Mouse (Mus musculus): ENCODE data around the gene Abi3. TPM values are rescaled to one million over a fixed set of nuclear protein-coding genes. Genes with fewer than 3 reads are reported as not detected.

Abi3 gene
- polyA plus RNA-seq, 1 experiment from 2014 or later, result 2.4 TPM

DNA sequence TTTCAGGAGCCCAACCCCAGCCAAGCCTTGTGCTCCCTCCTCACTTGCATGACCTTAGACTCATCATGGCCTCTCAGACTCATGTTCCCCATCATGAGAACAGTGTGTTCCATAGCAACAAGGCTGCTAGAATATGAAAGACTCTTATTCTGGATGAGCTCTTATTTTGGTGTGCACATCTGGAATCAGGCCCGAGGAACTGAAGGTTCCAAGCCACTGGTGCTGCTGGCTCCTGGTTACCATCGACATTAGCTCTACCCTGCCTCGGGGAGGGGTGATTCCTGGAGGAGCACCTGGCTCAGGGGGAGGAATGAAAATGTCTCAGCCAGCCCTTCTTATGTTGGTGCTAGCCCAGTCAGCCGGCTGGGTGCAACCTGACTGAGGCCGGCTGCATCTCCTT lies 27.4 kb downstream of the Abi3 start:
- WGBS, result 82% methylated on average over 5 of the region's 5 CpGs
- H3K9me3 ChIP-seq, result no peaks in the 10 kb centered on the region
- H3K9ac ChIP-seq, result no peak overlapping the region
- H3K4me3 ChIP-seq (replicated peaks), result no peak overlapping the region
- no peaks in the 10 kb centered on the region for H3K36me3 ChIP-seq (replicated peaks)
- peaks cover 3% of the 10 kb centered on the region for H3K4me1 ChIP-seq
- no peak for ATAC-seq (ENCODE audit: low FRiP score)
- H3K27me3 ChIP-seq, result 0 out of 2 replicates have a peak, but pooled peaks cover 8% of the 10 kb centered on the region
- no peak overlapping the region for H3K27ac ChIP-seq
- H3K4me2 ChIP-seq, result no peak overlapping the region

DNA sequence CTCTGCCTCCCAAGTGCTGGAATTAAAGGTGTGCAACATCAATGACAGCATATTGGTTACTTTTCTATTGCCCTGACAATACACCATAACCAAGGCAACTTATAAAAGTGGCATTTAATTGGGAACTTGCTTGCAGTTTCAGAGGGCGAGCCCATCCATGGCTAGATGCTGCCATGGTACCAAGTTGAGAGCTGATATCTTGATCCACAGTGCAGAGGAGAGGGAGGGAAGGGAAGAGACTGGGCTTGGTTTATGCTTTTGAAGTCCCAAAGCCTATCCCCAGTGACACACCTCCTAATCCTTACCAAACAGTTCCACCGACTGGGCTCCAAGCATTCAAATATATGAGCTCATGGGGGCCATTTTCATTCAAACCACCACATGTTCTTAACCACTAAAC lies 28.2 kb downstream of the Abi3 start:
- Histone ChIP-seq H3K9ac (no peak overlapping the region), H3K36me3 (replicated peaks) (no peaks in the 10 kb centered on the region), H3K4me3 (replicated peaks) (no peak overlapping the region), H3K4me1 (peaks cover 9% of the 10 kb centered on the region), H3K4me2 (no peak overlapping the region), H3K9me3 (no peaks in the 10 kb centered on the region), H3K27me3 (0 out of 2 replicates have a peak, but pooled peaks cover 8% of the 10 kb centered on the region), H3K27ac (no peak overlapping the region)
- WGBS, result 92% methylated on average over 2 of the region's 2 CpGs
- no peak for ATAC-seq (ENCODE audit: low FRiP score)

DNA sequence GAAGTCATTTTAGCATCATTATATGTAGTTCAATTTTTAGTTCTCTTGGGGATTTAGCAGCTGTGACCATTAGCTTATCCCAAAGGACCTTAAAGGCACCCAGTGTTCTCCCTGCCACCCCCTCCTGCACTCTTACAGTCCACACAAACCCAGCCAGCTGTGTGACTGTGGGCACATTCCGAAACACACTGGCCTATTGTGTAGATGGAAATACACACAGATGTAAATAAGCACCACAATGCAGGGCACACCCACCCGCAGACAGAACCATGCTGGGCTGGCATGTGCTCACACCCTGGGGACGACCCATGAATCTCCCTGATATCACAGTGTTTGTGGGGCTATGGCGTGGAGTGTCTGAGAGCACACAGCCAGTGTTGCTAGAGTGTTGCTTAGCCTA lies 30.1 kb downstream of the Abi3 start:
- Histone ChIP-seq H3K9ac (no peak overlapping the region), H3K36me3 (replicated peaks) (no peaks in the 10 kb centered on the region), H3K27ac (no peak overlapping the region), H3K4me3 (replicated peaks) (no peak overlapping the region), H3K27me3 (0 out of 2 replicates have a peak, but pooled peaks cover 5% of the 10 kb centered on the region), H3K9me3 (peaks cover 7% of the 10 kb centered on the region; the same call in 1 of the 2 replicates), H3K4me1 (peaks cover 9% of the 10 kb centered on the region), H3K4me2 (no peak overlapping the region)
- WGBS, result 74% methylated on average over 4 of the region's 4 CpGs
- no peak for ATAC-seq (ENCODE audit: low FRiP score)

DNA sequence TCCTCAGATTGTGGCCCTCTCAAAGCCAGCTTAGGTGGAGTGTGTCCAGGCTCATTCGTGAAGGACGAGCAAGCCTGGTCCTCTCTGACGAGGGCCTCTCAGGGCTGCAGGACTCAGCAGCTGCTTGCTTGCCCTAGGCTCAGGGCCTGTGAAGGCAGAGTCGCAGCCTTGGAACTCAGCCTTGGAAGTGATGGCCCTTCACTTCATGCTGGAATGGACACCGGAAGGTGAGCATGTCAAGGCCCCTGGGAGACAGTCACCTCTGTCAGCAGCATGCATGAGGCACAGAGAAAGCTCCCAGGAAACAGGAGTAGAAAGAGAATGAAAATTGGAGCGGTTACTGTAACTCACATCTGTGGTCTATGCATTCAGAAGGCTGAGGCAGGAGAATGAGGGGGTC lies 30.5 kb downstream of the Abi3 start:
- no peak for ATAC-seq (ENCODE audit: low FRiP score)
- WGBS, result 86% methylated on average over 6 of the region's 6 CpGs
- Histone ChIP-seq H3K36me3 (replicated peaks) (no peaks in the 10 kb centered on the region), H3K27me3 (0 out of 2 replicates have a peak, but pooled peaks cover 5% of the 10 kb centered on the region), H3K4me1 (peaks cover 9% of the 10 kb centered on the region), H3K4me3 (replicated peaks) (no peak overlapping the region), H3K4me2 (no peak overlapping the region), H3K27ac (no peak overlapping the region), H3K9me3 (peaks cover 9% of the 10 kb centered on the region; the same call in 1 of the 2 replicates), H3K9ac (no peak overlapping the region)

DNA sequence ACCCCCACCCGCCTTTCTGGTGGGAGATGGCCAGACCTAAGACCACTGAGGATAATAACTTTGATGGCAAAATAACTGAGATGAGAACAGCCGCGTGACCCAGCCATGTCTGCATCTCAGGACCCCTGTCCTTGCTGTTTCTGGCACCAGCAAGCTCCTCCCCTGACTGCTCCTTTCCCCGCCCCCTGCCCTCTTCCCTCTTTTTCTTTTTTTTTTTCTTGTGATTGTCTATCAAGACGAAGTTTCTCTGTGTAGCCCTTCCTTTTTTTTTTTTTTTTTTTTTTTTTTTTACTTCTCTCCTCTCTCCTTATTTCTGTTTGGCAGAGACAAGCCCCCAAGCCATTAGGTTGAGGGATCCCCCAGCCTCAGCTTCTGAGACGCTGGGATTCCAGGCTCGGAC lies 31.4 kb downstream of the Abi3 start:
- Histone ChIP-seq H3K4me3 (replicated peaks) (no peak overlapping the region), H3K4me2 (no peak overlapping the region), H3K9me3 (peaks cover 9% of the 10 kb centered on the region; the same call in 1 of the 2 replicates), H3K27ac (no peak overlapping the region), H3K36me3 (replicated peaks) (no peaks in the 10 kb centered on the region), H3K4me1 (peaks cover 9% of the 10 kb centered on the region), H3K27me3 (peaks cover 5% of the 10 kb centered on the region; the same call in 1 of the 2 replicates), H3K9ac (no peak overlapping the region)
- WGBS, result 61% methylated on average over 7 of the region's 7 CpGs
- no peak for ATAC-seq (ENCODE audit: low FRiP score)

DNA sequence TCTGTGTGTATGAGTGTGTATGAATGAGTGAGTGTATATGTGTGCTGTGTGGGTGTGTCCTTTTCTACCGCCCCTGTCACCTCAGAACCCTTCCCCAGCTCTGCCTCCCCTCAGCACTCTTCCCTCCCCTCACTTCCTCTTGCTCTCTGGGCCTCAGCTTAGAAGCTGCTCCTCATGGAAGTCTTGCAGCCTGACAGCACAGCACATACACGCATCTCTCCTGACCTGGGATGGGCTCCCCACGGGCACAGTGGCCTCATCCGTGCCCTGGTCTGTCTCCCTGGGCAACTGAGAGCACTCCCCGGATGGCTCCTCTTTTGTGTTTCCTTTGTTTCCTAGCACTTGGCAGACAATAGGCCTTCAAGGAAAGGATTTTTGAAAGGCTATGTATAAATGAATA lies 32.7 kb downstream of the Abi3 start:
- H3K9me3 ChIP-seq, result peaks cover 9% of the 10 kb centered on the region; the same call in 1 of the 2 replicates
- peaks cover 5% of the 10 kb centered on the region; the same call in 1 of the 2 replicates for H3K27me3 ChIP-seq
- no peak overlapping the region; the same call in 1 of the 2 replicates for H3K9ac ChIP-seq
- H3K4me1 ChIP-seq, result peaks cover 9% of the 10 kb centered on the region
- H3K4me3 ChIP-seq (replicated peaks), result no peak overlapping the region
- no peak overlapping the region for H3K4me2 ChIP-seq
- no peak for ATAC-seq (ENCODE audit: low FRiP score)
- H3K27ac ChIP-seq, result no peak overlapping the region
- no peaks in the 10 kb centered on the region for H3K36me3 ChIP-seq (replicated peaks)
- whole genome bisulfite sequencing, result 14% methylated on average over 5 of the region's 5 CpGs

DNA sequence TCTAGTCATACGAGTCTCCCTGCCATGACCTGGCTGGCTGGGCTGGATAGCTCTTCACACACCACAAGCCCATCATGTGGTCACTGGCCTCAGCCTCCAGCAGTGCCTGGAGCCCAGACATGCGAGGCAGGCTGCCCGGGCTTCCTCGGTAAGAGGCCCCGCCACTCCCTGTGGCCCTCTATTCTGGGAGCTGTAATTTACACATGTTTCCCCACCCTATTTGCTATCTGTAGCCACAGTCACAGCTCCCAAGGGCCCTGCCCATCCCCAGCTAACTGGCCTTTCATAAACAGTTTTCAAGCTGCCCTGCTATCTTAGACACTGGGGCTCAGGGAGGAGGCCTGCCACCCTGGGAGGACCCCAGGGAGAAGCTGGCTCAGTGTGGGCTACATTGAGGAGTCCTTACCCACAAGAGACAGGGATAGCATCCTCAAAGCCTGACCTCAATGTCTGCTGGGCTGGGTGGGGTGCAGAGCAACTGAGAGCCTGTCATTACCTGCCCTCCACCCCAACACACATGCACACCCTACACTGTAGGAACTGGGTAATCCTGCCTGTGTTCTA lies 33.7 kb downstream of the Abi3 start:
- H3K27ac ChIP-seq, result no peak overlapping the region
- ATAC-seq (ENCODE audit: low FRiP score), result no peak
- WGBS, result 81% methylated on average over 5 of the region's 5 CpGs

DNA sequence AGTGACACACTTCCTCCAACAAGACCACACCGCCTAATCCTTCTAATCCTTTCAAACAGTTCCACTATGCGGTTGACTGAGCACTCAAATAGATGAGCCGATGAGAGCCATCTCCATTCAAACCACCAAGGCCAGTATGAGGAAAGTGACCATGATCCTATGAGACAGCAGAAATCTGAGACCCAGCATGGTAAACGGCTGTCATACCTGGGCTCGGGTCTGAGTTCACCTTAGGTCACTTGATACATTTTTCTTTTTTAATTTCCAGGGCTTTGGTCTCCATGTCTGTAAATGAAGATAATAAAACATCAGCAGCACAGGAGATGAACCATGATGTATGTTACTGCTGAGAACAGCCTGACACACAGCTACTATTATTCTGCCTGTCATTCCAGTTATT lies 34.4 kb downstream of the Abi3 start:
- Histone ChIP-seq H3K9ac (no peak overlapping the region), H3K4me3 (replicated peaks) (no peak overlapping the region), H3K36me3 (replicated peaks) (no peaks in the 10 kb centered on the region), H3K27ac (no peak overlapping the region), H3K9me3 (peaks cover 9% of the 10 kb centered on the region; the same call in 1 of the 2 replicates), H3K27me3 (peaks cover 5% of the 10 kb centered on the region; the same call in 1 of the 2 replicates), H3K4me1 (peaks cover 9% of the 10 kb centered on the region), H3K4me2 (no peak overlapping the region)
- ATAC-seq (ENCODE audit: low FRiP score), result no peak
- WGBS, result 94% methylated on average over 5 of the region's 5 CpGs

More for the DNA sequence above, 33.7 kb downstream of the Abi3 start:
- Histone ChIP-seq H3K4me1 (peaks cover 9% of the 10 kb centered on the region), H3K36me3 (replicated peaks) (no peaks in the 10 kb centered on the region), H3K4me2 (no peak overlapping the region), H3K9me3 (peaks cover 9% of the 10 kb centered on the region; the same call in 1 of the 2 replicates), H3K27me3 (peaks cover 5% of the 10 kb centered on the region; the same call in 1 of the 2 replicates), H3K9ac (no peak overlapping the region), H3K4me3 (replicated peaks) (no peak overlapping the region)

DNA sequence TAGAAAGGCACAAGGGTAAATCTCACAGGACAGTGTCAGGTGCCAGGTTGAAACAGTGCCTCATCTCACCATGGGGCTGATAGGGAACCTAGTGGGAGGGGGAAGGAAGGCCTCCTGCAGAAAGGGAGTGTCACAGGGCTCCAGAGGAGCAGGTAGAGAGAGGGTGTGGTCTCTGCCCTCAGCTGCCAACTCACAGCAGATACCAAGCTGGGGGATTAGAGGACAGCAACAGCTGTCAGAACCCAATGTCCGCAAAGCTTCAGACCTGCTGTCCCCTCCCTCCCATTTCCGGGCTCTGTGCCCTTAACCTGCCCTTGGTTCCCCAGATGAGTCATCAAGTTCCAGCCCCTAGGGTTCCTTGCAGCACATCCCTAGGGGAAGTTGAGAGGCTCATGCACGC lies 36.7 kb downstream of the Abi3 start:
- H3K4me2 ChIP-seq, result no peak overlapping the region
- no peaks in the 10 kb centered on the region for H3K36me3 ChIP-seq (replicated peaks)
- no peak for ATAC-seq (ENCODE audit: low FRiP score)
- no peak overlapping the region for H3K9ac ChIP-seq
- 62% methylated on average over 3 of the region's 3 CpGs for WGBS
- H3K4me3 ChIP-seq (replicated peaks), result no peak overlapping the region
- H3K9me3 ChIP-seq, result peaks cover 9% of the 10 kb centered on the region; the same call in 1 of the 2 replicates
- H3K27me3 ChIP-seq, result no peaks in the 10 kb centered on the region; the same call in 1 of the 2 replicates
- no peak overlapping the region for H3K27ac ChIP-seq
- peaks cover 9% of the 10 kb centered on the region for H3K4me1 ChIP-seq

DNA sequence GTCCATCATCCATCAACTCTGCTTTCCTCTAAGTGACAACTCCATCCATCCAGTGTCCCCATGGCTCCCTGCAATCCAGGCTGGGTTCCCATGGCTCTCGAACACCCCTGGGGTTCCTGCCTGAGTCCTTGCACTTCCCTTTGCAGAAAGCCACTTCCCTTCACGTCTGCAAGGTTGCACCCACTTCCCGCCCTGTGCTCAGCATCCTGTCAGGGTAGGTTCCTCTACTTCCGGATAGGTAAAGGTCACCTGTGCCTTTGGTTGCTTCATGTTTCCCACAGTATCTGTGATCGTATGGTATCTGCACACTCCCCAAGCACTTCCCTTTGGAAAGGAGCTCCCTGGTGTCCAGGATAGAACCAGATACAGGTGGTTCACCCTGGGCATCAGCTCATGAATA lies 37.3 kb downstream of the Abi3 start:
- 73% methylated on average over 5 of the region's 5 CpGs for WGBS

DNA sequence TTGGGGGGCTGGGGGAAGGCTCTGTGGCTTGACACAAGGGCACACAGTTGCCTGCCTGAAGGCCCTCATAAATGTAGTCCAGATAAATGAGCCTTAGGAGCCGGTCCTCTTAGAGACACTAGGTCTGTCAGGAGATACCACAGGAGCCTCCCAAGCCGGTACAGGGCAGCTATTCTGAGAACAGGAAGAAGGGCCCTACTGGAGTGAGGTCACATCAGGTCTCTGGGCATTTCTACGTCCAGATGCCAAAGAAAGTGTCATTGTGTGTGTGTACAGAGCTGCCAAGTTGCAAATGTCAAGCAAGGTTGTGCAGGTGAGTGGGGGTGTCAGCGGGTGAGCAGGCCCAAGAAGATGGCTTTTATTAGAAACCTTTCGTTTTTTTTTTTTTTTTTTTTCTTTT lies 46.7 kb downstream of the Abi3 start:
- H3K27ac ChIP-seq, result no peak overlapping the region
- no peak overlapping the region for H3K4me3 ChIP-seq (replicated peaks)
- peaks cover 38% of the 10 kb centered on the region for H3K27me3 ChIP-seq
- no peaks in the 10 kb centered on the region for H3K9me3 ChIP-seq
- H3K4me1 ChIP-seq, result peaks cover 9% of the 10 kb centered on the region
- ATAC-seq (ENCODE audit: low FRiP score), result no peak
- H3K9ac ChIP-seq, result no peak overlapping the region
- no peaks in the 10 kb centered on the region for H3K36me3 ChIP-seq (replicated peaks)
- WGBS, result 78% methylated on average over 5 of the region's 5 CpGs
- H3K4me2 ChIP-seq, result no peak overlapping the region

More for the DNA sequence above, 37.3 kb downstream of the Abi3 start:
- Histone ChIP-seq H3K4me2 (no peak overlapping the region), H3K9ac (no peak overlapping the region), H3K27ac (no peak overlapping the region), H3K4me1 (peaks cover 7% of the 10 kb centered on the region), H3K9me3 (peaks cover 9% of the 10 kb centered on the region; the same call in 1 of the 2 replicates), H3K4me3 (replicated peaks) (no peak overlapping the region), H3K27me3 (no peaks in the 10 kb centered on the region; the same call in 1 of the 2 replicates), H3K36me3 (replicated peaks) (no peaks in the 10 kb centered on the region)
- no peak for ATAC-seq (ENCODE audit: low FRiP score)

DNA sequence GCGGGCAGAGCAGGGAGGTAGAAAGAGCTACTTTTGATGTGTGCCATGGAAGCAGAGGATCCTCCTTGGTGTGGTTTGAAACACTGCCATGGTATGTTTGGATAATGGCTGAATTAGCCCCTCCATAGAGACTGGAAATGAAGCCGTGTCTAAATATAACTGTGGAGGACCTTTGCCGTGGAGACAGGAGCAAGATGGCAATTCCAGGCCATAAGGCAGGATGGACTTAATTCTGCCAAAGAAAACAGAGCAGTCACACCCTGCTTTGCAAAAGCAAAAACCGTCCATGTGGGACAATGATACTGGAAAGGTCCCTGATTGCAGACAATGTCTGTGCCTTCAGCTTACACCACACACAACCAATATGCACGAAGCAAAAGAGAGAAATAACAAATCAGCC lies 48.1 kb downstream of the Abi3 start:
- Histone ChIP-seq H3K9me3 (no peaks in the 10 kb centered on the region), H3K4me2 (no peak overlapping the region), H3K36me3 (replicated peaks) (no peaks in the 10 kb centered on the region), H3K27ac (no peak overlapping the region), H3K4me1 (peaks cover 9% of the 10 kb centered on the region), H3K27me3 (peaks cover 38% of the 10 kb centered on the region), H3K4me3 (replicated peaks) (no peak overlapping the region), H3K9ac (no peak overlapping the region)
- ATAC-seq (ENCODE audit: low FRiP score), result no peak
- WGBS, result 79% methylated on average over 5 of the region's 5 CpGs

DNA sequence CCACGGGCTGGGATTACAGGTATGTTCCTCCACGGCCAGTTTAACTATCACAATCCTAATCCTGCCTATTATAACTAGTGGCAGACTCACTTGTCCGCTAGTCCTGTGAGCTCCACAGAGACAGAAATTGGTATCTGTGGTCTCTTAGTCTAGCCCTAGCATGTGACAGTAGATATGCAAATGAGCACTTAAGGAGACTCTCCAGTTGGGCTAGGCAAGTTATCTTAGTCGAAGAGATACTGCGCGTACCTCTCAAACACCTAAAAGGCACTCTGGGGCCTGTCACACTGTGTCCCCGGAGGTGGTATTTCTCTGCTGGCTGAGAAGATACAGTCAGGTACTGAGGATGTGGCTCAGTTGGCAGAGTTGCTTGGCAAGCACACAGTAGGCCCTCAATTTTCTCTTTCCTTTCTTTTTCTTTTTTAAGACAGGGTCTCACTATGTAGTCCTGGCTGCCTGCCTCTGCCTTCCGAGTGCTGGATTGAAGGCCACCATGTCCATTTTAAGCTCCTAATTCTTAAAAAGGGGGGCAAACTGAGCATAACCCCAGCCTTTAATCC lies 49.2 kb downstream of the Abi3 start:
- no peak for ATAC-seq (ENCODE audit: low FRiP score)
- H3K36me3 ChIP-seq (replicated peaks), result no peaks in the 10 kb centered on the region
- peaks cover 9% of the 10 kb centered on the region for H3K4me1 ChIP-seq
- H3K9me3 ChIP-seq, result no peaks in the 10 kb centered on the region
- H3K4me2 ChIP-seq, result no peak overlapping the region
- H3K27me3 ChIP-seq, result peaks cover 30% of the 10 kb centered on the region
- no peak overlapping the region for H3K9ac ChIP-seq
- 93% methylated on average over 8 of the region's 8 CpGs for WGBS
- no peak overlapping the region for H3K27ac ChIP-seq
- no peak overlapping the region for H3K4me3 ChIP-seq (replicated peaks)
